Mouse (Mus musculus) E14TG2a.4 (cell line): ENCODE data around the gene Dynll1.

Experiments used
- CTCF ChIP-seq: conservative IDR thresholded peaks from 2 replicates; pipeline ENCODE4 v1.5.1; 2014; ENCODE audit warnings: low read length
- NANOG ChIP-seq: IDR thresholded peaks from 2 replicates; pipeline ENCODE4 v1.6.1; 2014; ENCODE audit warnings: borderline replicate concordance, low read length, mixed read lengths
- POU5F1 ChIP-seq: IDR thresholded peaks from 2 replicates; pipeline ENCODE4 v1.6.1; 2014; ENCODE audit warnings: low read length, borderline replicate concordance

DNA sequence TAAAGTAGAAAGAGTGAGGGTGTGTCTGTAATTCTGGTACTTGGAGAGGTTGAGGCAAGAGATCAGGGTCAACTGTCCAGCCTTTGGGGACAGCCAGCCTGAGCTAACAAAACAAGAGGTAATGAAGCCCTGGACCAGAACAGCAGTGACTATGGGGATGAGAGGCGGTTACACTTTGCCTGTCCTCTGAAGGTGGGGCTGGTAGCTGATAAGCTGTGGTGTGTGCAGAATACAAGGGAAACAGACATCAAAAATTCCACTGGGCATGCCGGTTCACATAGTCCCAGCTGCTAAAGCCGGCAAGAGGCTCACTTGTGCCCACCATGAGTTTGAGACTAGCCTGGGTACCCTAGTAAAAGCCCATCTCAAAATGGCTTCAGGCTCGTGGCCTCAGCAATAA, 11.6 kb upstream of the Dynll1 start:
- TF ChIP-seq CTCF (no peak), NANOG (no peak), POU5F1 (no peak)
